Mouse (Mus musculus): ENCODE results near the gene Zfp965. TPM values are rescaled to one million over a fixed set of nuclear protein-coding genes. Genes with fewer than 3 reads are reported as not detected.

Zfp965 gene
- 13.6 TPM for polyA plus RNA-seq (2015; fragmentation: Illumina TruSeq; extraction: RNeasy Lipid Tissue Mini Kit (QIAGEN cat#74804); ENCODE audit: low read depth, low replicate concordance)

DNA sequence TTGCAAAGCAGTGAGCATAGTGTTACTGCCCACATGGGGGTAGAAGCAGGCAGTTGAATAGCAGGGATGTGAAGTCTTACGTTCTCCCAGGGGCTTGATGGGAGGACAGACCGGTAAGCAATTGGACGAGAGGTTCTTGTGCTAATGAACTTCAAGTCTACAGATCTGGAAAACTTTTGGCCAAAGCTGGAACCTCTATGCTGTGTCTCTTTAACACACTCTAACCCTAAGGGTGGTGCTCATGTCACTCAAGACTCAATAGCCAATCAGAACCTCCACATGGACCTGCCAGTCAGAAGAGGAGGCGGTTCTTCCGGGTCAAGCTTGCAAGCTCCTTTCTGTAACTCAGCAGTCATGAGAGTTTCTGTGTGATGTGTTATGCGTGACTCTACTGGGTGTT lies at the start of gene Zfp965:
Zfp965 (plus strand) TSS at position 301 of the 400 bp plus-strand sequence.

DNA sequence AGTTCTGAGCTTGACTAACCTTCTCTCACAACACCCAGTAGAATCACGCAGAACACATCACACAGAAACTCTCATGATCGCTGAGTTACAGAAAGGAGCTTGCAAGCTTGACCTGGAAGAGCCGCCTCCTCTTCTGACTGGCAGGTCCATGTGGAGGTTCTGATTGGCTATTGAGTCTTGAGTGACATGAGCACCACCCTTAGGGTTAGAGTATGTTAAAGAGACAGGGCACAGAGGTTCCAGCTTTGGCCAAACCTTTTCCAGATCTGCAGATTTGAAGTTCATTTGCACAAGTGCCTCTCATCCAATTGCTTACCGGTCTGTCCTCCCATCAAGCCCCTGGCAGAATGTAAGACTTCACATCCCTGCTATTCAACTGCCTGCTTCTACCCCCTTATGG lies 34.1 kb upstream of the Zfp965 start, which contains the start of gene Gm4724:
Gm4724 (minus strand) TSS at position 101 of the 400 bp plus-strand sequence.

Other genes starting within 250 kb of the Zfp965 start
- not detected for gene Gm14440, start 194.9 kb upstream of the Zfp965 start, polyA plus RNA-seq (2015; fragmentation: Illumina TruSeq; extraction: RNeasy Lipid Tissue Mini Kit (QIAGEN cat#74804); ENCODE audit: low read depth, low replicate concordance)
- gene Gm4631, start 131.8 kb upstream of the Zfp965 start, polyA plus RNA-seq (2015; fragmentation: Illumina TruSeq; extraction: RNeasy Lipid Tissue Mini Kit (QIAGEN cat#74804); ENCODE audit: low read depth, low replicate concordance), result 54.1 TPM
- 7.4 TPM for gene Zfp968, start 97.5 kb upstream of the Zfp965 start, polyA plus RNA-seq (2015; fragmentation: Illumina TruSeq; extraction: RNeasy Lipid Tissue Mini Kit (QIAGEN cat#74804); ENCODE audit: low read depth, low replicate concordance)
- gene Gm4724, start 34.2 kb upstream of the Zfp965 start, polyA plus RNA-seq (2015; fragmentation: Illumina TruSeq; extraction: RNeasy Lipid Tissue Mini Kit (QIAGEN cat#74804); ENCODE audit: low read depth, low replicate concordance), result 83.8 TPM
- gene Gm11007, start 174.0 kb downstream of the Zfp965 start, polyA plus RNA-seq (2015; fragmentation: Illumina TruSeq; extraction: RNeasy Lipid Tissue Mini Kit (QIAGEN cat#74804); ENCODE audit: low read depth, low replicate concordance), result 54.0 TPM
- gene Zfp969, start 233.7 kb downstream of the Zfp965 start, polyA plus RNA-seq (2015; fragmentation: Illumina TruSeq; extraction: RNeasy Lipid Tissue Mini Kit (QIAGEN cat#74804); ENCODE audit: low read depth, low replicate concordance), result not detected

Data from brain, adult 10 weeks (tissue).